31 mouse cellular contexts compared by ENCODE assay signal in genomic region chrX:23640431-23640830, GRCm38 (mm10).
"Had no signal": no experiment of that assay in that cellular context is flagged by ENCODE, and none has a peak within 500 bp of the region (broad histone marks: within the 10 kb centered on the region; RNA-seq: fewer than 3 reads in every experiment).

No protein-coding gene starts in this region.

- H3K9me3 ChIP-seq: heart, embryonic 10.5 days; heart, embryonic 12.5 days; heart, embryonic 13.5 days; heart, embryonic 15.5 days; hindbrain, embryonic 10.5 days; hindbrain, embryonic 12.5 days; hindbrain, embryonic 13.5 days; hindbrain, embryonic 15.5 days; intestine, embryonic 15.5 days; kidney, embryonic 15.5 days had no signal

- H3K4me1 ChIP-seq: heart, embryonic 10.5 days; heart, embryonic 12.5 days; heart, embryonic 13.5 days; heart, embryonic 15.5 days; hindbrain, embryonic 10.5 days; hindbrain, embryonic 12.5 days; hindbrain, embryonic 13.5 days; hindbrain, embryonic 15.5 days; intestine, embryonic 15.5 days; kidney, embryonic 15.5 days had no signal

- H3K36me3 ChIP-seq: heart, embryonic 10.5 days; heart, embryonic 12.5 days; heart, embryonic 13.5 days; heart, embryonic 15.5 days; hindbrain, embryonic 10.5 days; hindbrain, embryonic 12.5 days; hindbrain, embryonic 13.5 days; hindbrain, embryonic 15.5 days; intestine, embryonic 15.5 days; kidney, embryonic 15.5 days had no signal

- H3K27me3 ChIP-seq: heart, embryonic 12.5 days; heart, embryonic 13.5 days; heart, embryonic 15.5 days; hindbrain, embryonic 12.5 days; hindbrain, embryonic 13.5 days; hindbrain, embryonic 15.5 days; intestine, embryonic 15.5 days; kidney, embryonic 15.5 days had no signal

- DNase-seq: heart, postnatal 10 days; heart, postnatal 14 days; heart, postnatal 36 days; heart, postnatal 4 days; kidney, adult 11 months; kidney, adult 18-20 months; kidney, adult 2 months; kidney, adult 8-10 months; kidney, adult 9 months; kidney, postnatal 10 days; kidney, postnatal 14 days; kidney, postnatal 25 days; kidney, postnatal 36 days; kidney, postnatal 4 days; layer of hippocampus, adult 9-11 months; layer of hippocampus, postnatal 36 days had no signal

- H3K9ac ChIP-seq: heart, embryonic 12.5 days; heart, embryonic 13.5 days; heart, embryonic 15.5 days; hindbrain, embryonic 12.5 days; hindbrain, embryonic 13.5 days; hindbrain, embryonic 14.5 days; hindbrain, embryonic 15.5 days; intestine, embryonic 15.5 days; kidney, embryonic 15.5 days had no signal

- H3K4me3 ChIP-seq: heart, embryonic 10.5 days; heart, embryonic 12.5 days; heart, embryonic 13.5 days; heart, embryonic 15.5 days; hindbrain, embryonic 10.5 days; hindbrain, embryonic 12.5 days; hindbrain, embryonic 13.5 days; hindbrain, embryonic 15.5 days; intestine, embryonic 15.5 days; kidney, embryonic 15.5 days; layer of hippocampus, adult 2 months; left cerebral cortex, adult 2 months had no signal

- H3K27ac ChIP-seq: heart, embryonic 10.5 days; heart, embryonic 13.5 days; heart, embryonic 15.5 days; hindbrain, embryonic 10.5 days; hindbrain, embryonic 12.5 days; hindbrain, embryonic 13.5 days; hindbrain, embryonic 14.5 days; hindbrain, embryonic 15.5 days; hindbrain, postnatal 0 days; intestine, embryonic 15.5 days; kidney, embryonic 15.5 days; kidney, postnatal 0 days; layer of hippocampus, adult 2 months; left cerebral cortex, adult 2 months had no signal
